Mouse (Mus musculus) thymus, adult 2 months (tissue): ENCODE measurements at regions not wholly inside any gene's neighbourhood (a gene's known extent, or its start where the extent isn't known, plus 50 kb on each side); places are given as distances from the start of the nearest gene placed in this dataset.

ENCODE experiments used
- CTCF ChIP-seq: fragments of 200-500 bp; IDR thresholded peaks from 2 replicates; pipeline ENCODE4 v1.5.1; 2012; ENCODE audit warnings: mild to moderate bottlenecking, control low read depth, low read length, moderate library complexity, borderline replicate concordance; ENCODE audit not compliant: control insufficient read depth, poor library complexity, insufficient read depth; ENCODE audit errors: extremely low read depth
- POLR2A ChIP-seq: fragments of 200-500 bp; IDR thresholded peaks from 2 replicates; pipeline ENCODE4 v1.6.1; 2012; ENCODE audit warnings: mild to moderate bottlenecking, low read length, control low read depth, moderate library complexity; ENCODE audit not compliant: control insufficient read depth, poor library complexity, insufficient read depth; ENCODE audit errors: extremely low read depth

GRCm38 (mm10) chr17:45247142-45248137 is 186.1 kb downstream of the Cdc5l start:
- no peak for TF ChIP-seq CTCF
- no peak for TF ChIP-seq POLR2A
